Mouse (Mus musculus) midbrain, embryonic 15.5 days (tissue): ENCODE results near the gene Castor1. TPM values are rescaled to one million over a fixed set of nuclear protein-coding genes. Genes with fewer than 3 reads are reported as not detected.

Experiments
- polyA plus RNA-seq: library from polyadenylated mRNA; unstranded; fragments of >200 nt; fragmentation: Nextera tagmentation; extraction: Ambion mirVana; gene quantifications from 2 replicates; pipeline ENCODE4 v1.2.1, GENCODE M21; 2015

Castor1 gene
- polyA plus RNA-seq, 1 experiment from 2014 or later: 2.6 TPM

Other genes starting within 250 kb of the Castor1 start
- 0.23 TPM in 1 of 2 replicates, not detected in the other for gene 4930556J24Rik, start 241.4 kb upstream of the Castor1 start, polyA plus RNA-seq
- 5.4 and 5.5 TPM in 2 replicates for gene Gal3st1, start 234.6 kb upstream of the Castor1 start, polyA plus RNA-seq
- not detected in 2 replicates for gene Sec14l4, start 186.8 kb upstream of the Castor1 start, polyA plus RNA-seq
- gene Sec14l3, start 153.4 kb upstream of the Castor1 start, polyA plus RNA-seq: 1.3 and 1.4 TPM in 2 replicates
- gene Mtfp1, start 122.8 kb upstream of the Castor1 start, polyA plus RNA-seq: 9.3 and 12.8 TPM in 2 replicates
- gene Sec14l2, start 94.8 kb upstream of the Castor1 start, polyA plus RNA-seq: 4.0 TPM in 2 replicates
- gene Rnf215, start 83.0 kb upstream of the Castor1 start, polyA plus RNA-seq: 55.3 and 55.4 TPM in 2 replicates
- 9.0 and 10.3 TPM in 2 replicates for gene Ccdc157, start 57.9 kb upstream of the Castor1 start, polyA plus RNA-seq
- gene Sf3a1, start 57.9 kb upstream of the Castor1 start, polyA plus RNA-seq: 53.7 and 57.5 TPM in 2 replicates
- 35.0 and 38.6 TPM in 2 replicates for gene Tbc1d10a, start 31.4 kb upstream of the Castor1 start, polyA plus RNA-seq
- 0.11 and 0.21 TPM in 2 replicates for gene Osm, start 18.2 kb downstream of the Castor1 start, polyA plus RNA-seq
- gene Lif, start 39.3 kb downstream of the Castor1 start, polyA plus RNA-seq: 0.05 TPM in 1 of 2 replicates, not detected in the other
- not detected in 2 replicates for gene Hormad2, start 222.9 kb downstream of the Castor1 start, polyA plus RNA-seq